11 mouse cellular contexts compared by ENCODE assay signal in the genomic region with DNA sequence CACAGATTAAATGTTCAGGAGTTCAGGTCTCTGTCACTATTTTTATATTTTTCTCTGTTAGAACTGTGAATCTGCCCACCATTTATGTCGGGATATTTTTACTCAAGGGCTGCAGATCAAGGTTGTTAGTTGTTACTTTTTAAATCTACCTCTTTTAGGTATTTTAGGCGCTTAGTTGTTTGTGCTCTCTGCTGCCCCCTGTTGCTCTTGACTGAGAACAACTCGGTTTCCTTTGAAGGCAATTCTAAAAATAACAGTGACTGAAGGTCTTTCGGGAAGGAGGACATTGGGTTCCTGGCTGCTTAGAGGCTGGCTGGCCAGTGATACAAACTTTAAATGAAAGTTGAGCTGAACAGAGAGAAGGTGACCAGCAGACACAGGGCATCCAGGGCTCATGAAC. TPM values are rescaled to one million over a fixed set of nuclear protein-coding genes. Genes with fewer than 3 reads are reported as not detected.
DNase-seq lines count a peak whose midpoint lies in the region; ATAC-seq and TF ChIP-seq lines count a peak whose summit lies in the region.
"Had no signal": no experiment of that assay in that cellular context is flagged by ENCODE, and none has a peak within 500 bp of the region (broad histone marks: within the 10 kb centered on the region; RNA-seq: fewer than 3 reads in every experiment).

No protein-coding gene starts in this region.

- no peak overlapping the region for H3K27ac ChIP-seq in kidney, postnatal 0 days
- H3K27ac ChIP-seq in kidney, embryonic 14.5 days (ENCODE audit: low read depth, low read length), result no peak overlapping the region
- H3K27ac ChIP-seq: embryonic facial prominence, embryonic 10.5 days; heart, embryonic 15.5 days had no signal

- no peaks in the 10 kb centered on the region for H3K4me1 ChIP-seq in kidney, postnatal 0 days (replicated peaks; ENCODE audit: insufficient read depth, low read length)
- H3K4me1 ChIP-seq in kidney, embryonic 14.5 days (ENCODE audit: control insufficient read depth, insufficient read depth, low read length), result no peaks in the 10 kb centered on the region
- H3K4me1 ChIP-seq in E14TG2a.4 (replicated peaks; ENCODE audit: low read depth, low read length), result no peaks in the 10 kb centered on the region
- H3K4me1 ChIP-seq: embryonic facial prominence, embryonic 10.5 days; heart, embryonic 15.5 days had no signal

- H3K36me3 ChIP-seq in kidney, postnatal 0 days (ENCODE audit: insufficient read depth, low read length), result no peaks in the 10 kb centered on the region
- H3K36me3 ChIP-seq in kidney, embryonic 14.5 days (ENCODE audit: control insufficient read depth, insufficient read depth, low read length), result no peaks in the 10 kb centered on the region
- no peaks in the 10 kb centered on the region for H3K36me3 ChIP-seq in E14TG2a.4 (ENCODE audit: insufficient read depth, low read length)
- H3K36me3 ChIP-seq: embryonic facial prominence, embryonic 10.5 days; heart, embryonic 15.5 days had no signal

- H3K27me3 ChIP-seq in kidney, postnatal 0 days (ENCODE audit: insufficient read depth, low read length), result no peaks in the 10 kb centered on the region
- H3K27me3 ChIP-seq in kidney, embryonic 14.5 days (ENCODE audit: control insufficient read depth, insufficient read depth, low read length), result no peaks in the 10 kb centered on the region
- no peaks in the 10 kb centered on the region for H3K27me3 ChIP-seq in E14TG2a.4 (ENCODE audit: insufficient read depth, low read length)
- H3K27me3 ChIP-seq: heart, embryonic 15.5 days had no signal

- TF ChIP-seq CTCF in kidney, postnatal 0 days (IDR thresholded peaks at IDR 0.05; ENCODE audit: low read depth), result peak; percentile 41
- peak; percentile 64 for TF ChIP-seq CTCF in E14TG2a.4 (conservative IDR thresholded peaks at IDR 0.05; ENCODE audit: low read length)

- no peaks in the 10 kb centered on the region for H3K9me3 ChIP-seq in kidney, postnatal 0 days (replicated peaks; ENCODE audit: low read length)
- H3K9me3 ChIP-seq in kidney, embryonic 14.5 days (ENCODE audit: control insufficient read depth, low read length), result no peaks in the 10 kb centered on the region
- no peaks in the 10 kb centered on the region for H3K9me3 ChIP-seq in E14TG2a.4 (ENCODE audit: low read length)
- H3K9me3 ChIP-seq: embryonic facial prominence, embryonic 10.5 days; heart, embryonic 15.5 days had no signal

- H3K9ac ChIP-seq in kidney, postnatal 0 days (ENCODE audit: low read depth, low read length), result no peak overlapping the region
- H3K9ac ChIP-seq in kidney, embryonic 14.5 days (ENCODE audit: low read depth, low read length), result no peak overlapping the region
- H3K9ac ChIP-seq: heart, embryonic 15.5 days had no signal

- WGBS in kidney, postnatal 0 days, result 65% methylated on average over 4 of the region's 4 CpGs
- WGBS in kidney, embryonic 14.5 days, result 52% methylated on average over 4 of the region's 4 CpGs

- peak; percentile 11 for DNase-seq in adrenal gland, adult 2 months
- no peak for DNase-seq in adrenal gland, adult 18-20 months (ENCODE audit: low spot score in 2 of 2)
- DNase-seq in kidney, postnatal 0 days (ENCODE audit: low spot score), result no peak
- peak; percentile 3 for DNase-seq in c-Kit-positive CD71-positive TER-119-positive erythroid progenitor cells, embryonic 14.5 days (ENCODE audit: low spot score)
- no peak for DNase-seq in left cerebral cortex, adult 8-10 months (ENCODE audit: low spot score in 2 of 2)
- no peak for DNase-seq in urinary bladder, adult 2 months (ENCODE audit: low spot score)

- no peak overlapping the region for H3K4me2 ChIP-seq in kidney, postnatal 0 days (ENCODE audit: low read length)
- H3K4me2 ChIP-seq in kidney, embryonic 14.5 days (replicated peaks; ENCODE audit: low read depth, low read length), result no peak overlapping the region
- H3K4me2 ChIP-seq: heart, embryonic 15.5 days had no signal

- ATAC-seq in kidney, postnatal 0 days (replicated peaks; ENCODE audit: low FRiP score, low read depth), result no peak
- no peak for ATAC-seq in kidney, embryonic 14.5 days (ENCODE audit: low FRiP score, low TSS enrichment)
- ATAC-seq: forebrain, embryonic 14.5 days had no signal

- H3K4me3 ChIP-seq in kidney, postnatal 0 days (replicated peaks; ENCODE audit: low read depth, low read length), result no peak overlapping the region
- H3K4me3 ChIP-seq in kidney, embryonic 14.5 days (ENCODE audit: low read length), result no peak overlapping the region
- no peak overlapping the region for H3K4me3 ChIP-seq in E14TG2a.4 (replicated peaks; ENCODE audit: low read length)
- H3K4me3 ChIP-seq: embryonic facial prominence, embryonic 10.5 days; heart, embryonic 15.5 days had no signal

RNA-seq across cellular contexts. Expression of a gene that starts 54.9 kb away (rescaled TPM):
- total RNA-seq in adrenal gland, adult 2 months (2021), result 1 to 10 TPM; 1.3 to 1.4 TPM
- polyA plus RNA-seq in adrenal gland, adult 2 months (2012; rRNA removed), result 1.4 and 2.5 TPM in 2 replicates
- total RNA-seq in adrenal gland, adult 18-20 months (2021), result 1 to 10 TPM in 1 of 2 experiments, under 1 TPM in 1; 0.96 to 1.5 TPM
- 3.3 and 3.9 TPM in 2 replicates for polyA plus RNA-seq in kidney, postnatal 0 days (2015; fragmentation: Nextera tagmentation; extraction: Ambion mirVana)
- 6.7 and 7.5 TPM in 2 replicates for polyA plus RNA-seq in kidney, embryonic 14.5 days (2014; fragmentation: Nextera tagmentation; extraction: Ambion mirVana)
- total RNA-seq in left cerebral cortex, adult 8-10 months (2022), result 100 to 1,000 TPM; 293 to 314 (median 299) TPM
- polyA plus RNA-seq in urinary bladder, adult 2 months (2012; rRNA removed), result 0.14 and 0.25 TPM in 2 replicates

Comparison
In these comparisons a context has a peak if more than half of its experiments do, and no peak if none do; other contexts are left out.
1. DNase-seq: peak in adrenal gland, adult 2 months (single experiment) and c-Kit-positive CD71-positive TER-119-positive erythroid progenitor cells, embryonic 14.5 days (single experiment); none in adrenal gland, adult 18-20 months (0 of 2), kidney, postnatal 0 days (single experiment), left cerebral cortex, adult 8-10 months (0 of 2) and urinary bladder, adult 2 months (single experiment).